Mouse (Mus musculus) G1E (cell line): ENCODE measurements around the gene Zkscan3.

Experiments used
- CTCF ChIP-seq: IDR thresholded peaks from 2 replicates; pipeline ENCODE4 v1.5.1; 2012; ENCODE audit warnings: low read depth, low read length, inconsistent platforms, mixed read lengths
- GATA1 ChIP-seq: IDR thresholded peaks from 2 replicates; pipeline ENCODE4 v1.6.1; 2012; ENCODE audit warnings: borderline replicate concordance, low read length, inconsistent platforms, mixed read lengths
- POLR2AphosphoS5 ChIP-seq: IDR thresholded peaks from 2 replicates; pipeline ENCODE4 v1.6.1; 2012; ENCODE audit warnings: low read depth, low read length, inconsistent platforms; ENCODE audit not compliant: insufficient replicate concordance
- TAL1 ChIP-seq: conservative IDR thresholded peaks from 2 replicates; pipeline ENCODE4 v1.6.1; 2012; ENCODE audit warnings: low read depth, low read length, inconsistent platforms, mixed read lengths

DNA sequence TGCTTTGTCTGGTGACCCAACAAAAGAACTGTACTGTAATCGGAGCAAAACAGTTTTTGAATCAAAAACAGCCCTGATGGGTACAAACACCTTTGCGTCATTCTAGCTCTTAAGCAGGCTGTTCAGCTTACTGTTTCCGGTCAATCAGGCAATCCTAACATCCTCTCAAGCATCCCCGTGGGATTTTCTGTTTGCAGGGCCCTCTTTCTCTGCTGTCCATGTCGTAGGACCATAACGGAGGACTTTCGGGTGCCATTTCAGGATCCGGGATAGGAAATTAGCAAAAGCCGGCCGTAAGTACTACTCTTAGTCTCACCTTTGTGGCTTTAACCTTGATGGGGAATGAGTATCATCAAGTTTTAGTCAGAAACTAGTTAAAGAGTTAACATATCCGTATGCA lies 4.8 kb upstream of the Zkscan3 start:
- TF ChIP-seq CTCF (no peak), GATA1 (no peak), TAL1 (no peak), POLR2AphosphoS5 (no peak)
